Mouse (Mus musculus): ENCODE results near the gene Mycbp2. TPM values are rescaled to one million over a fixed set of nuclear protein-coding genes. Genes with fewer than 3 reads are reported as not detected.

Gene Mycbp2
- polyA plus RNA-seq, 1 experiment from 2014 or later: 18.3 TPM

- Histone ChIP-seq H3K27ac (ENCODE audit: low read length) (no peak overlapping the region), H3K4me1 (ENCODE audit: insufficient read depth, low read depth, low read length) (no peaks in the 10 kb centered on the region), H3K4me2 (replicated peaks; ENCODE audit: low read depth, low read length) (no peak overlapping the region), H3K9me3 (ENCODE audit: low read length) (no peaks in the 10 kb centered on the region), H3K4me3 (ENCODE audit: low read depth, low read length) (no peak overlapping the region), H3K27me3 (replicated peaks; ENCODE audit: insufficient read depth, low read length) (no peaks in the 10 kb centered on the region), H3K36me3 (ENCODE audit: insufficient read depth, low read length) (peaks cover 13% of the 10 kb centered on the region), H3K9ac (replicated peaks; ENCODE audit: low read depth) (no peak overlapping the region)
- no peak for DNase-seq (ENCODE audit: low spot score)
- WGBS: 82% methylated on average over 2 of the region's 2 CpGs
- no peak for ATAC-seq
- TF ChIP-seq CTCF (IDR thresholded peaks at IDR 0.05) (no peak), EP300 (IDR thresholded peaks at IDR 0.05) (no peak)
Measured at GRCm38 (mm10) chr14:103286650-103287049, 60.0 kb downstream of the Mycbp2 start.

GRCm38 (mm10) chr14:103276667-103277066 lies 69.9 kb downstream of the Mycbp2 start:
- Histone ChIP-seq H3K27ac (ENCODE audit: low read length) (no peak overlapping the region), H3K27me3 (replicated peaks; ENCODE audit: insufficient read depth, low read length) (no peaks in the 10 kb centered on the region), H3K4me2 (replicated peaks; ENCODE audit: low read depth, low read length) (no peak overlapping the region), H3K9me3 (ENCODE audit: low read length) (no peaks in the 10 kb centered on the region), H3K4me1 (ENCODE audit: insufficient read depth, low read depth, low read length) (no peaks in the 10 kb centered on the region), H3K9ac (replicated peaks; ENCODE audit: low read depth) (no peak overlapping the region), H3K4me3 (ENCODE audit: low read depth, low read length) (no peak overlapping the region), H3K36me3 (ENCODE audit: insufficient read depth, low read length) (no peaks in the 10 kb centered on the region)
- DNase-seq (ENCODE audit: low spot score) (no peak), ATAC-seq (no peak)
- WGBS: 79% methylated on average over 4 of the region's 4 CpGs
- no peak for TF ChIP-seq EP300 (IDR thresholded peaks at IDR 0.05)
- TF ChIP-seq CTCF (IDR thresholded peaks at IDR 0.05): no peak

- Histone ChIP-seq H3K27ac (ENCODE audit: low read length) (no peak overlapping the region), H3K4me3 (ENCODE audit: low read depth, low read length) (no peak overlapping the region), H3K4me2 (replicated peaks; ENCODE audit: low read depth, low read length) (no peak overlapping the region), H3K9ac (replicated peaks; ENCODE audit: low read depth) (no peak overlapping the region), H3K27me3 (replicated peaks; ENCODE audit: insufficient read depth, low read length) (no peaks in the 10 kb centered on the region), H3K36me3 (ENCODE audit: insufficient read depth, low read length) (0 out of 2 replicates have a peak, but pooled peaks cover 8% of the 10 kb centered on the region), H3K9me3 (ENCODE audit: low read length) (no peaks in the 10 kb centered on the region), H3K4me1 (ENCODE audit: insufficient read depth, low read depth, low read length) (no peaks in the 10 kb centered on the region)
- DNase-seq (ENCODE audit: low spot score) (no peak), ATAC-seq (no peak)
- 94% methylated on average over 2 of the region's 2 CpGs for WGBS
- TF ChIP-seq EP300 (IDR thresholded peaks at IDR 0.05) (no peak), CTCF (IDR thresholded peaks at IDR 0.05) (no peak)
Measured at GRCm38 (mm10) chr14:103260437-103260836, 86.2 kb downstream of the Mycbp2 start.

GRCm38 (mm10) chr14:103258745-103259144 lies 87.9 kb downstream of the Mycbp2 start:
- 0 out of 2 replicates have a peak, but pooled peaks cover 8% of the 10 kb centered on the region for H3K36me3 ChIP-seq (ENCODE audit: insufficient read depth, low read length)
- H3K4me1 ChIP-seq (ENCODE audit: insufficient read depth, low read depth, low read length): no peaks in the 10 kb centered on the region
- WGBS: 82% methylated on average over 2 of the region's 2 CpGs
- no peak overlapping the region for H3K27ac ChIP-seq (ENCODE audit: low read length)
- H3K9me3 ChIP-seq (ENCODE audit: low read length): no peaks in the 10 kb centered on the region
- no peak for TF ChIP-seq CTCF (IDR thresholded peaks at IDR 0.05)
- TF ChIP-seq EP300 (IDR thresholded peaks at IDR 0.05): no peak
- ATAC-seq: no peak
- no peak for DNase-seq (ENCODE audit: low spot score)
- no peaks in the 10 kb centered on the region for H3K27me3 ChIP-seq (replicated peaks; ENCODE audit: insufficient read depth, low read length)
- H3K4me3 ChIP-seq (ENCODE audit: low read depth, low read length): no peak overlapping the region
- H3K4me2 ChIP-seq (replicated peaks; ENCODE audit: low read depth, low read length): no peak overlapping the region
- no peak overlapping the region for H3K9ac ChIP-seq (replicated peaks; ENCODE audit: low read depth)

- no peaks in the 10 kb centered on the region for H3K27me3 ChIP-seq (replicated peaks; ENCODE audit: insufficient read depth, low read length)
- WGBS: 92% methylated on average over 7 of the region's 7 CpGs
- H3K4me2 ChIP-seq (replicated peaks; ENCODE audit: low read depth, low read length): no peak overlapping the region
- no peaks in the 10 kb centered on the region for H3K4me1 ChIP-seq (ENCODE audit: insufficient read depth, low read depth, low read length)
- no peak overlapping the region for H3K27ac ChIP-seq (ENCODE audit: low read length)
- TF ChIP-seq CTCF (IDR thresholded peaks at IDR 0.05) (no peak), EP300 (IDR thresholded peaks at IDR 0.05) (no peak)
- H3K9me3 ChIP-seq (ENCODE audit: low read length): no peaks in the 10 kb centered on the region
- DNase-seq (ENCODE audit: low spot score): no peak
- H3K4me3 ChIP-seq (ENCODE audit: low read depth, low read length): no peak overlapping the region
- H3K9ac ChIP-seq (replicated peaks; ENCODE audit: low read depth): no peak overlapping the region
- H3K36me3 ChIP-seq (ENCODE audit: insufficient read depth, low read length): peaks cover 5% of the 10 kb centered on the region; the same call in 1 of the 2 replicates
- no peak for ATAC-seq
Measured at GRCm38 (mm10) chr14:103256866-103257265, 89.7 kb downstream of the Mycbp2 start.

GRCm38 (mm10) chr14:103254311-103254710 lies 92.3 kb downstream of the Mycbp2 start:
- Histone ChIP-seq H3K4me1 (ENCODE audit: insufficient read depth, low read depth, low read length) (no peaks in the 10 kb centered on the region), H3K36me3 (ENCODE audit: insufficient read depth, low read length) (no peaks in the 10 kb centered on the region; the same call in 1 of the 2 replicates), H3K4me3 (ENCODE audit: low read depth, low read length) (no peak overlapping the region), H3K4me2 (replicated peaks; ENCODE audit: low read depth, low read length) (no peak overlapping the region), H3K27ac (ENCODE audit: low read length) (no peak overlapping the region), H3K9me3 (ENCODE audit: low read length) (no peaks in the 10 kb centered on the region), H3K27me3 (replicated peaks; ENCODE audit: insufficient read depth, low read length) (no peaks in the 10 kb centered on the region), H3K9ac (replicated peaks; ENCODE audit: low read depth) (no peak overlapping the region)
- WGBS: 98% methylated on average over 2 of the region's 2 CpGs
- ATAC-seq: no peak
- DNase-seq (ENCODE audit: low spot score): no peak
- TF ChIP-seq EP300 (IDR thresholded peaks at IDR 0.05): no peak
- TF ChIP-seq CTCF (IDR thresholded peaks at IDR 0.05): no peak

DNA sequence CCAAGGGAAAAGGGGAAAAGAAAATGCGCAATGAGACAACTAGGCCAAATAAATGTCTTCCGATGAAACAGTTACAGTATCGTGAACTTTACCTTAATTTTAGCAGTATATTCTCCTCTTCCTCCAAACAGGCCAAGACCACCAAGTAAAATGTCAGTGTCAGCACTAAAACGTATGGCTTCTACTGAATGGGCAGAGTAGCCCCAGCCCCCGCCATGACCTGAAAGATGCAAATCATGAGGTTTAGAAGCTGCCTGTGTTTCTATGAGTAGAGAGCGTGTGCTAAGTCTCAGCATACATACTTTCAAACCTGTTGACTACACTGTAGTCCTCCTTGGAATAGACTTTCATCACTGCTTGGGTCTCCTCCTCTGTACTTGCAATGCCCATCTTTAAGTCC lies 104.6 kb downstream of the Mycbp2 start:
- Histone ChIP-seq H3K9me3 (ENCODE audit: low read length) (no peaks in the 10 kb centered on the region), H3K4me2 (replicated peaks; ENCODE audit: low read depth, low read length) (no peak overlapping the region), H3K4me3 (ENCODE audit: low read depth, low read length) (no peak overlapping the region), H3K27me3 (replicated peaks; ENCODE audit: insufficient read depth, low read length) (no peaks in the 10 kb centered on the region), H3K9ac (replicated peaks; ENCODE audit: low read depth) (no peak overlapping the region), H3K36me3 (ENCODE audit: insufficient read depth, low read length) (no peaks in the 10 kb centered on the region; the same call in 1 of the 2 replicates), H3K4me1 (ENCODE audit: insufficient read depth, low read depth, low read length) (no peaks in the 10 kb centered on the region), H3K27ac (ENCODE audit: low read length) (no peak overlapping the region)
- TF ChIP-seq EP300 (IDR thresholded peaks at IDR 0.05) (no peak), CTCF (IDR thresholded peaks at IDR 0.05) (no peak)
- 94% methylated on average over 6 of the region's 6 CpGs for WGBS
- no peak for ATAC-seq
- DNase-seq (ENCODE audit: low spot score): no peak

Data from lung, postnatal 0 days (tissue).